Mouse (Mus musculus) urinary bladder, postnatal 36 days (tissue): ENCODE measurements around the gene Col2a1.

Experiments used
- DNase-seq, 2 experiments: peaks; one replicate each; pipeline ENCODE4 v3.0.0; 2022; ENCODE audit warnings: low spot score in 2 of 2, mixed read lengths in 1 of 2

The Col2a1 gene

DNA sequence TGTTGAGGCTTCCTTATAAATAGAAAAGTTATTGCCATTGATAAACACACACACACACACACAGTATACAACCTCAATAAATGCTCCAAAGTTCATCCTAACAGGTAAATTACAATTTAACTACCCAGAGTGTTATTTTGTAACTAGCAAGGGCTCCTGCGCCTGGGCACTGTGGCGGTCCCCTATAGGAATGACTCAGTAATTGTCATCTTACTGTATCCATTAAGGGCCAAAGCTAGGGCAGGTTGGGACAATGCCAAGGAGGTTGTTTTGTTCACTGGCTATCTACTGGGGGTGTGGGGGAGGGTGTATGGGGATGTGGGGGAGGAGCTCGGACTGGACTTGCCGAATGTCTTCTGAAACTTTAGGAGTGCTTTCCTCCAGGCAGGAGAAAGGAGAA is 77.5 kb downstream of the Col2a1 start:
- DNase-seq = no peak
